Mouse (Mus musculus): Measurements from ENCODE around the gene Mill2. TPM values are rescaled to one million over a fixed set of nuclear protein-coding genes. Genes with fewer than 3 reads are reported as not detected.
"Not testable (repeated sequence)": the region's sequence is repeated elsewhere in the genome, so short reads cannot be mapped to it uniquely, and the experiment has no call there.

Mill2 gene
- polyA plus RNA-seq, 1 experiment from 2014 or later: 0.38 TPM

DNA sequence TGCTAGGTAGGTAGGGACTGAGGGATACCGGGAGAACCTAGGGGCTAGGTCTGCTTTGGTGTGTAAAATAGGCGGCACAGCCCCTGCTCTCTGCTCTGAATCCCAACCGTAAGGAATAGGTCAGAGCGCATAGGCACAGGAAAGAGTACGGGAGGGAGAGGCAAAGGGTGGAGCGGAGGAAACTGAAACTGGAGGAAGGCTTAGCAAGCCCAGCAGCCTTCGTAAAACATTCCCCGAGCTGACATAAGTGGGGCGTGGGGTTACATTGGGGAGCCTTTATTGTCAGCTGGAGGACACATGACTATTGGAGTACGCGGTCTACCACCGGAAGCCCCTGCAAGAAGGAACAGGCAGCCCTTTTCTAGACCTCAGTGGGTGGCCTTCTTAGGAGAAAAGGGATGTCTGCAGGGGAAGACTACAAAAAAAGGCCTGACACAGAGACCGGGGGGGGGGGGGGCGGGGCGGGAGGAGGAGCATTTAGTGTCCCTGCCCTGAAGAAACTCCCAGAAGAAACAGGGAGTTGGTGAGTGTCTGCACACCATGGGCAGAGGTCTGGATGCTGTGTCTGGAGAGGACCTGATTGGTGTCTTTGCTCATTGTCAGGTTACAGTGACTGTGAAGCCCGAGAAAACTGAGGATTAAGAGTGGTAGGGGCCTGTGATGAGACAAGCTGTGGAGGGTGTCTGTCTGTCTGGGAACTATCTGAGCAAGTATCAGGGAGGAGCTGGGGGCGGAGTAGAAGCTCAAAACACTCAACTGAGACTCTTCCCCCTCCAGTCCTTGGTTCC, 814 bp downstream of the Mill2 start:
- WGBS: 3% methylated on average over 14 of the region's 17 CpGs

DNA sequence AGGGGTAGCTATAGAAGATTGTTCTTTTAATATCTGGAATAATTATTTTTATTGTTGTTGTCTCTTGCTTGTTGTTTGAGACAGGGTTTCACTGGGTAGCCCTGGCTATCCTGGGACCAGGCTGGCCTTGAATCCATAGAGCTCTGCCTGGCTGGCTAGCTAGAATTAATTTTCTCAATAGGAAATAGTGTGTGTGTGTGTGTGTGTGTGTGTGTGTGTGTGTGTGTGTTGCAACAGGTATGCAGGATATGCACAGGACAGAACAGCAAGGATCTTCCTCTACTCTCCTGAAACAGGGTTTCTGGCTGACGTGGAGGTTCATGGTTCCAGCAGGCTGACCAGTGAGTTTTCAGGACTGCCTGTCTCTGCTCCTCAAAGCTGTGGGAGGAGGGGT, 1.4 kb downstream of the Mill2 start:
- Histone ChIP-seq H3K27me3 (no peaks in the 10 kb centered on the region), H3K4me2 (peak overlapping the region; percentile 59), H3K27ac (0 out of 2 replicates have a peak overlapping the region, but pooled peaks have one; percentile 44), H3K9ac (peak overlapping the region; percentile 59; the same call in 1 of the 2 replicates), H3K4me1 (peaks cover 10% of the 10 kb centered on the region; the same call in 1 of the 2 replicates), H3K9me3 (no peaks in the 10 kb centered on the region), H3K4me3 (peak overlapping the region; percentile 28), H3K36me3 (no peaks in the 10 kb centered on the region)
- 0 out of 2 replicates have a peak, but pooled peaks have one; percentile 43 for ATAC-seq (ENCODE audit: insufficient number of reproducible peaks, insufficient read depth, low FRiP score, low TSS enrichment, low read depth)
- WGBS: 71% methylated on average over 1 of the region's 1 CpGs

More for the DNA sequence above, 814 bp downstream of the Mill2 start:
- Histone ChIP-seq H3K27me3 (no peaks in the 10 kb centered on the region), H3K36me3 (no peaks in the 10 kb centered on the region), H3K4me2 (peak overlapping the region; percentile 59), H3K4me1 (peaks cover 10% of the 10 kb centered on the region; the same call in 1 of the 2 replicates), H3K9me3 (no peaks in the 10 kb centered on the region), H3K27ac (peak overlapping the region; percentile 87), H3K4me3 (peak overlapping the region; percentile 40), H3K9ac (peak overlapping the region; percentile 63)
- peak; percentile 81 for ATAC-seq (ENCODE audit: insufficient number of reproducible peaks, insufficient read depth, low FRiP score, low TSS enrichment, low read depth)

DNA sequence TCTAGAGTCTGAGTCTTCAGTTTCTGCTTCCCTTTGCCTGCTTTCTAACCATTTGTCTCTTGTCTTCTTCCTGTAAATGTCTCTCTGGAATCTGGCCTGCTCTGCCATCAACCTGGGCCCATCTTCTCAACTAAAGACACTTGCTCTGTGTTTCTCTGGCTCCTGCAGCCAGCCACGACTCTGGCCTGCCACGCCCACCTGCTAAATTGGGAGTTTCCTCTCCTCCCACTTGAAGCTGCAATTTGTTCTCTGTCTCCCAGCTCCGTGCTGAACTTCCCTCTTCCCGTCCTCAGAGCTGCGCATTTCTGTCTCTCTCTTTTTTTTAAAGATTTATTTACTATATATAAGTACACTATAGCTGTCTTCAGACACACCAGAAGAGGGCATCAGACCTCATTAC, 5.0 kb downstream of the Mill2 start:
- no peaks in the 10 kb centered on the region for H3K9me3 ChIP-seq
- no peak overlapping the region for H3K4me3 ChIP-seq
- H3K36me3 ChIP-seq: no peaks in the 10 kb centered on the region
- no peak overlapping the region for H3K27ac ChIP-seq
- no peaks in the 10 kb centered on the region for H3K27me3 ChIP-seq
- no peak for ATAC-seq (ENCODE audit: insufficient number of reproducible peaks, insufficient read depth, low FRiP score, low TSS enrichment, low read depth)
- peaks cover 8% of the 10 kb centered on the region; the same call in 1 of the 2 replicates for H3K4me1 ChIP-seq
- no peak overlapping the region for H3K9ac ChIP-seq
- no peak overlapping the region for H3K4me2 ChIP-seq
- WGBS: 36% methylated on average over 5 of the region's 5 CpGs

DNA sequence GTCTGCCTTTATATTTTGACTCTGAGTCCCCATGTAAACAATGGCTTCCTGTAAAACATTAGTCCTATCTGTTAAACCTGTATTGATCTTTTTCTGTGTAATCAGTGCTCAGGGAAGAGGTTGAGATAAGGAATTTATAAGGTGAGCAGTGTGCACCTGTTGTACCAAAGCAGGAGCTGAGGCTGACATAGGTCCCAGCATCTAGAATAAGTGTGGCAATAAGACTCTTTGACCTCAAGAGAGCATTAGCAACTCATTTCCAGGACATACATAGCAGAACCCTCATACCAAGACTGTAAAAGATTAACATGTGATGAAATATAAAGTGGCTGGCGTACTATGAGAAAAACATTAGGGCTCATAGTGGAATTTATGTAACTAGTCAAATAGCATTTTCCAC, 8.6 kb downstream of the Mill2 start:
- H3K4me3 ChIP-seq: no peak overlapping the region
- no peak for ATAC-seq (ENCODE audit: insufficient number of reproducible peaks, insufficient read depth, low FRiP score, low TSS enrichment, low read depth)
- H3K4me1 ChIP-seq: no peaks in the 10 kb centered on the region
- no peak overlapping the region for H3K4me2 ChIP-seq
- no peak overlapping the region for H3K27ac ChIP-seq
- WGBS: 87% methylated on average over 1 of the region's 1 CpGs
- H3K9me3 ChIP-seq: no peaks in the 10 kb centered on the region
- no peaks in the 10 kb centered on the region for H3K36me3 ChIP-seq
- H3K27me3 ChIP-seq: no peaks in the 10 kb centered on the region
- H3K9ac ChIP-seq: no peak overlapping the region

DNA sequence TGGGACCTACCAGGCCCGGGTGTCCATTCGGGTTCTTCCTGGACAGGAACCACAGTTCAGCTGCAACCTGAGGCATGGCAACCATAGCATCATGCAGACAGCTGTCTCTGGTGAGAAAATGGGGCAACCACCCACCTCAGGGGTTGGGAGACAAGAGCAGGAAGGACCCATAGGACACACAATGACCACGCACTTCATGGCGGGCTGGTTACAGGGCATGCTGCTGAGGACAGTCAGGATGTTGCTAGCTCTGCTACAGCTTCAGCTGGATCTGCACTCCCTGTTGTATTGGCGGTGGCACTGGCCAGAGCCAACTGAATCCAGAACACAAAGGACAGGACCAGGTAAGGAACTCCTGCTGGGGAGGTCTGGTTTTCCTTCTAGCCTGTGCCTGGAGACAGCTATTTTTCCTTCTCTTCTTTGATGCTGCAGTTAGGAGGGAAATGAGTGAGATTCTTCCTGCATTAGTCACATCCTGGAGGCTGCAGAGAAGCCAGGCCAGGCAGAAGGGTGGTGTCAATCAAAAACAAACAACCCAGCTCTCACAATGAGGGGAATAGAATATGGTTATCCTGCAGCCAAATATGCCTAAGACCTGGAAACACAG, 18.6 kb downstream of the Mill2 start:
- Histone ChIP-seq H3K4me1 (peaks cover 7% of the 10 kb centered on the region; the same call in 1 of the 2 replicates), H3K9ac (no peak overlapping the region), H3K27ac (peak overlapping the region; percentile 48), H3K36me3 (no peaks in the 10 kb centered on the region), H3K4me2 (no peak overlapping the region), H3K4me3 (no peak overlapping the region), H3K9me3 (no peaks in the 10 kb centered on the region; the same call in 1 of the 2 replicates), H3K27me3 (no peaks in the 10 kb centered on the region)
- 76% methylated on average over 5 of the region's 5 CpGs for WGBS
- no peak for ATAC-seq (ENCODE audit: insufficient number of reproducible peaks, insufficient read depth, low FRiP score, low TSS enrichment, low read depth)

DNA sequence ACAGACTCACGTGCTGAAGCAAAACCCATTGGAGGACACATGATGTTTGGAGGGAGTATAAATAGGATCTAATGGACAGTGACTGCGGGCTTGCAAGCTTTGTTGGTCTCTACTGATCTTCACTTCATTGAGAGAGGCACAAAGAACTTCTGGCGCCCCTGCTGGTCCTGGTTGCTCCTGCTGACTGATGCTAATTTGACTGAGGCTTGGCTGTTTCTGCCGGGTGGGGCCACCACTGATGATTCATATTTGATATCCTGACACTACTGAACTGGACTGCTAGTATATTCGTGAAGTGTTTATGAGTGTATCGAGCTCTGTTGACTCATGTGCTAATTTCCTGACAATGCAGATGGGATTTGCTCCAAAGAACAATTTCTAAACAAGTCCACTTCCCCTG, 23.0 kb downstream of the Mill2 start:
- Histone ChIP-seq H3K4me2 (no peak overlapping the region), H3K4me1 (peaks cover 7% of the 10 kb centered on the region; the same call in 1 of the 2 replicates), H3K27me3 (no peaks in the 10 kb centered on the region), H3K4me3 (no peak overlapping the region), H3K27ac (no peak overlapping the region), H3K9me3 (peaks cover under 1% of the 10 kb centered on the region; the same call in 1 of the 2 replicates), H3K9ac (no peak overlapping the region), H3K36me3 (no peaks in the 10 kb centered on the region)
- 83% methylated on average over 6 of the region's 6 CpGs for WGBS
- no peak for ATAC-seq (ENCODE audit: insufficient number of reproducible peaks, insufficient read depth, low FRiP score, low TSS enrichment, low read depth)

DNA sequence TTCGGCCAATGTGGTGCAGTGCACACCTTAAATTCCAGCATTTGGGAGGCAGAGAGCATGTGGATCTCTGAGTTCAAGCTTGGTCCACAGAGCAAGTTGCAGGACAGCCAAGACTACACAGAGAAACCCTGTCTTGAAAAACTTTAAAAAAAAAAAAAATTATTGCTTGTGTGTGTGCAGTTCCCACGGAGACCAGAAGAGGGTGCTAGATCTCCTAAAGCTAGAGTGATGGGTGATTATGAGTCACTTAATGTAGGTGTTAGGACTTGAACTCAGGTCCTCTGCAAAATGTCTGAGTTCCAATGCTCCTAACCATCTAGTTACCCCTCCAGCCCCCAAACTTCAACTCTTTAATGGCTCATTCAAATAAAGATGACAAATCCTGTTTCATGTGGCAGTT, 28.7 kb downstream of the Mill2 start:
- H3K4me1 ChIP-seq: 0 out of 2 replicates have a peak, but pooled peaks cover 3% of the 10 kb centered on the region
- WGBS: 88% methylated on average over 2 of the region's 2 CpGs
- peaks cover 8% of the 10 kb centered on the region; the same call in 1 of the 2 replicates for H3K9me3 ChIP-seq
- H3K4me3 ChIP-seq: no peak overlapping the region
- H3K27ac ChIP-seq: no peak overlapping the region
- H3K4me2 ChIP-seq: no peak overlapping the region
- no peak overlapping the region for H3K9ac ChIP-seq
- no peaks in the 10 kb centered on the region for H3K36me3 ChIP-seq
- no peak for ATAC-seq (ENCODE audit: insufficient number of reproducible peaks, insufficient read depth, low FRiP score, low TSS enrichment, low read depth)
- no peaks in the 10 kb centered on the region for H3K27me3 ChIP-seq

DNA sequence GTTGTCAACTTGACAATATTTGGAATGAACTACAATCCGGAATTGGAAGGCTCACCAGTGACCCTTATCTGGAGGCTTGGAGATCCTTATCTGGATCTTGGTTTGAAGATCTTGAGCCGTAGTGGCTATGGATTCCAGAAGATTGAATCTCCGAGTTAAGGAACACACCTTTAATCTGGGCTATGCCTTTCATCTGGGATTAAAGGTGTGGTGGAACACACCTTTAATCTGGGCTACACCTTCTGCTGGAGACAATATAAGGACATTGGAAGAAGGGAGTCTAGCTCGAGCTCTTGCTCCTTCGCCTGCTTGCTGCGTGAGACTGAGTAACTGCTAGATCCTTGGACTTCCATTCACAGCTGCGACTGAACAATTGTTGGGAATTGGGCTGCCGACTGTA, 31.3 kb downstream of the Mill2 start, which contains the start of gene Pglyrp1:
Pglyrp1 (plus strand) TSS at position 301 of the 400 bp plus-strand sequence.
- 100% methylated on average over 1 of the region's 8 CpGs for WGBS
- peak within 1 kb of the TSS; percentile 83; the same call in 1 of the 2 replicates for H3K4me2 ChIP-seq
- not testable (repeated sequence) for H3K9me3 ChIP-seq; H3K36me3 ChIP-seq; ATAC-seq (ENCODE audit: insufficient number of reproducible peaks, insufficient read depth, low FRiP score, low TSS enrichment, low read depth); H3K4me3 ChIP-seq; H3K27me3 ChIP-seq; H3K4me1 ChIP-seq; H3K27ac ChIP-seq; H3K9ac ChIP-seq

DNA sequence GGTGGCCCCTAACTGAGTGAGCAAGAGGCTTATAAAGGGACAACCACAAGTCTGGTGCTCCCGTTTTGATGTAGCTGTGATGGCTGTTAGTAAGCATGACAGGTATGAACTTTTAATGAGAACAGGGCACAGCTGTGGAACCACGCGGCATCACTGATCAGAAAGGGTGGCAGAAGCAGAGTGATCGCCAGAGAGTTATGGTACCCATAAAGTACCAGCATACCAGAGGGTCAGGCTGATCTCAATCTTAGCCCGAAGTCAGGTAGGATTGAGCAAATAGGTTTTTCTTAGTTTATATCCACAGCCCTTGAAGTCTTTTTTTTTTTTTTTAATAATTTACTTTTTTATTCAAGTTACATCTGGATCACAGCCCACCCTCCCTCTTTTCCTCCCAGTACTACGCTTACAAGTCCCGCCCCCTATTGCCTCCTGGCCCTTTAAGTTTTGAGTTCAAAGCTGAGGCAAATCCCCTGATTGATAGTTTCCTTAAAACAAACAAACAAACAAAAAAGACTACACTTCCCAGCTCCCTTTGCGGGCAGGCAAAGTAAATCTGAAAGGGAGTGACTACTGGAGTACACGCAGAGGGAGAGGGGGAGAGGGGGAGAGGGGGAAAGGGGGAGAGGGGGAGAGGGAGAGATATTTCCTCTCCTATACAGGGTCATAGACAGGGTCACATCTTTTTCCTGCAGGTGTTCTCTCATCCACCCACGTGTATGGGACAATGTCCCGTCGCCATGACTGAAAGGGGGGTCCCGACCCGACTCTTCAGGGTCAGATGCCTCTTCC, 32.4 kb downstream of the Mill2 start:
- Histone ChIP-seq H3K27me3 (no peaks in the 10 kb centered on the region), H3K36me3 (no peaks in the 10 kb centered on the region), H3K4me3 (peak overlapping the region; percentile 47), H3K9me3 (peaks cover 8% of the 10 kb centered on the region; the same call in 1 of the 2 replicates), H3K9ac (peak overlapping the region; percentile 68), H3K4me1 (0 out of 2 replicates have a peak, but pooled peaks cover 3% of the 10 kb centered on the region), H3K4me2 (peak overlapping the region; percentile 83), H3K27ac (no peak overlapping the region)
- ATAC-seq (ENCODE audit: insufficient number of reproducible peaks, insufficient read depth, low FRiP score, low TSS enrichment, low read depth): no peak
- 28% methylated on average over 14 of the region's 14 CpGs for WGBS

DNA sequence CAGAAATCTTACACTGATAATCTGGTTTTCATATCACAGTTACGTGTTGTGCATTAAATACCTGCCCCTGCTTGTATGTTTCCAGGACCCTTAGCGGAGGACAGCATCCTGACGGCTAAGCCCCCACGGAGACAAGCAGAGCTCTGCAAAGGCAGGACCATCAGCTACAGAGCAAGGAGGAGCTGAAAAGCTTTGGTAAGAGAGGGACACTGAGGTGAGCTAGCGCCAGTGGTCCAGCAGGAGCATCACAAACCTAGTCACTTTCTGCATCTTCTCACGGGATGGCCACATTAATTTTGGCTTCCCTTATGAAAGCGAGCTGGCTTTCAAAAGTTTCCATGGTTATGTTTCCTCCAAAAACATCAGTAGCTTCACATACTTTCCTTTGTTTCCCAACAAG, 33.0 kb downstream of the Mill2 start:
- peaks cover 8% of the 10 kb centered on the region; the same call in 1 of the 2 replicates for H3K9me3 ChIP-seq
- H3K27me3 ChIP-seq: no peaks in the 10 kb centered on the region
- ATAC-seq (ENCODE audit: insufficient number of reproducible peaks, insufficient read depth, low FRiP score, low TSS enrichment, low read depth): peak; percentile 60
- H3K4me2 ChIP-seq: peak overlapping the region; percentile 83
- H3K4me3 ChIP-seq: peak overlapping the region; percentile 47
- H3K4me1 ChIP-seq: 0 out of 2 replicates have a peak, but pooled peaks cover 3% of the 10 kb centered on the region
- no peak overlapping the region for H3K27ac ChIP-seq
- H3K9ac ChIP-seq: peak overlapping the region; percentile 68
- no peaks in the 10 kb centered on the region for H3K36me3 ChIP-seq
- 2% methylated on average over 7 of the region's 7 CpGs for WGBS

DNA sequence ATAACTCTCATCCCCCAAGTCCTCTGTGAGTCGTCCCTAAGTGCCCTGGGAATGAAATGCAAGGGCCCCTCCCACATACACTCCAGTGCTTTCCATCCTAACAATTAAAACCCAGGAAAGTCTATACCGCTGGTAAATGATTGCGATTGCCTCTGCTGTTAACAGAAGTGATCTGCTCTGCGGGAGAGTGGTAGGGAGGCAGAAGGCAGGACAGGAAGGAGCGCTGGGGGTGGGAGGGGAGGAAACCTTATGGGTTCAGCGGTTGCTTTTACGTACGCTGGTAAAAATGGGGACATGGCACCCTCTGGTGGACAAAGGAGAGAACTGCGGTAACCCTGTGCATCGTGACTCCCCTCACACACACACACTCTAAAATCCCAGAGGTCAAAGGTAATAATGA, 33.5 kb downstream of the Mill2 start:
- no peaks in the 10 kb centered on the region for H3K27me3 ChIP-seq
- H3K9ac ChIP-seq: peak overlapping the region; percentile 68
- H3K4me2 ChIP-seq: peak overlapping the region; percentile 83
- peak overlapping the region; percentile 47 for H3K4me3 ChIP-seq
- H3K4me1 ChIP-seq: 0 out of 2 replicates have a peak, but pooled peaks cover 3% of the 10 kb centered on the region
- 0 out of 2 replicates have a peak, but pooled peaks cover 3% of the 10 kb centered on the region for H3K9me3 ChIP-seq
- ATAC-seq (ENCODE audit: insufficient number of reproducible peaks, insufficient read depth, low FRiP score, low TSS enrichment, low read depth): 0 out of 2 replicates have a peak, but pooled peaks have one; percentile 63
- no peaks in the 10 kb centered on the region for H3K36me3 ChIP-seq
- under 1% methylated on average over 10 of the region's 10 CpGs for WGBS
- H3K27ac ChIP-seq: no peak overlapping the region
